21 mouse cellular contexts compared by ENCODE assay signal in genomic region chr3:127932453-127932852, GRCm38 (mm10). TPM values are rescaled to one million over a fixed set of nuclear protein-coding genes. Genes with fewer than 3 reads are reported as not detected.
DNase-seq lines count a peak whose midpoint lies in the region; ATAC-seq and TF ChIP-seq lines count a peak whose summit lies in the region.
"Had no signal": no experiment of that assay in that cellular context is flagged by ENCODE, and none has a peak within 500 bp of the region (broad histone marks: within the 10 kb centered on the region; RNA-seq: fewer than 3 reads in every experiment).

No protein-coding gene starts in this region.

- WGBS in liver, embryonic 16.5 days (ENCODE audit: insufficient replicate concordance), result 80% methylated on average over 11 of the region's 11 CpGs

- no peak for TF ChIP-seq POLR2A in bone marrow macrophage, adult 2 months (IDR thresholded peaks at IDR 0.05; ENCODE audit: borderline replicate concordance, low read depth, low read length)

- H3K27me3 ChIP-seq in erythroblast, embryonic 14.5 days (ENCODE audit: control insufficient read depth), result no peaks in the 10 kb centered on the region
- H3K27me3 ChIP-seq in liver, embryonic 16.5 days (ENCODE audit: control insufficient read depth, insufficient read depth, low read depth, low read length), result no peaks in the 10 kb centered on the region
- H3K27me3 ChIP-seq: embryonic facial prominence, embryonic 12.5 days; stomach, embryonic 15.5 days had no signal

- peak; percentile 21 to 38 for DNase-seq in left cerebral cortex, adult 9 months (ENCODE audit: low spot score in 2 of 2)
- no peak for DNase-seq in left cerebral cortex, postnatal 4 days
- DNase-seq in ovary, postnatal 36 days (ENCODE audit: low spot score), result no peak
- DNase-seq in spleen, postnatal 14 days (ENCODE audit: low spot score in 2 of 2), result no peak
- DNase-seq: adrenal gland, postnatal 25 days; cerebellum, adult 8-10 months; lung, adult 18-20 months; lung, postnatal 14 days had no signal

- peak overlapping the region; percentile 74 for H3K4me2 ChIP-seq in liver, embryonic 16.5 days (ENCODE audit: low read depth, low read length)
- H3K4me2 ChIP-seq: embryonic facial prominence, embryonic 12.5 days; stomach, embryonic 15.5 days had no signal

- H3K4me1 ChIP-seq in erythroblast, embryonic 14.5 days (ENCODE audit: control insufficient read depth), result peaks cover 71% of the 10 kb centered on the region
- H3K4me1 ChIP-seq in bone marrow macrophage, adult 2 months (ENCODE audit: control insufficient read depth, insufficient read depth, low read length), result peaks cover 14% of the 10 kb centered on the region
- H3K4me1 ChIP-seq in liver, embryonic 16.5 days (ENCODE audit: control insufficient read depth, low read depth, low read length), result peaks cover 32% of the 10 kb centered on the region
- H3K4me1 ChIP-seq: embryonic facial prominence, embryonic 12.5 days; hindbrain, embryonic 10.5 days; limb, embryonic 10.5 days; stomach, embryonic 15.5 days had no signal

- H3K9me3 ChIP-seq in erythroblast, embryonic 14.5 days (ENCODE audit: control insufficient read depth, low read length), result peaks cover 25% of the 10 kb centered on the region
- peaks cover 7% of the 10 kb centered on the region; the same call in 1 of the 2 replicates for H3K9me3 ChIP-seq in liver, embryonic 16.5 days (replicated peaks; ENCODE audit: control insufficient read depth, low read length)
- H3K9me3 ChIP-seq: embryonic facial prominence, embryonic 12.5 days; limb, embryonic 10.5 days; stomach, embryonic 15.5 days had no signal

- H3K4me3 ChIP-seq in erythroblast, embryonic 14.5 days (replicated peaks), result peak overlapping the region; percentile 83
- H3K4me3 ChIP-seq in bone marrow macrophage, adult 2 months (ENCODE audit: insufficient read depth, low read length), result no peak overlapping the region
- H3K4me3 ChIP-seq in liver, embryonic 16.5 days (ENCODE audit: low read depth, low read length), result peak overlapping the region; percentile 62
- H3K4me3 ChIP-seq: embryonic facial prominence, embryonic 12.5 days; hindbrain, embryonic 10.5 days; limb, embryonic 10.5 days; midbrain, embryonic 10.5 days; stomach, embryonic 15.5 days had no signal

- TF ChIP-seq CTCF in bone marrow macrophage, adult 2 months (IDR thresholded peaks at IDR 0.05; ENCODE audit: low read depth, low read length), result no peak

- peak overlapping the region; percentile 37 for H3K27ac ChIP-seq in bone marrow macrophage, adult 2 months (ENCODE audit: insufficient read depth, low read depth, low read length)
- H3K27ac ChIP-seq in liver, embryonic 16.5 days (ENCODE audit: low read length), result peak overlapping the region; percentile 100
- H3K27ac ChIP-seq: embryonic facial prominence, embryonic 12.5 days; hindbrain, embryonic 10.5 days; hindbrain, postnatal 0 days; kidney, postnatal 0 days; limb, embryonic 10.5 days; midbrain, embryonic 10.5 days; stomach, embryonic 15.5 days had no signal

- no peak overlapping the region; the same call in none of the 2 replicates for H3K9ac ChIP-seq in liver, embryonic 16.5 days (ENCODE audit: low read depth, low read length)
- H3K9ac ChIP-seq: embryonic facial prominence, embryonic 12.5 days; stomach, embryonic 15.5 days had no signal

- no peak for ATAC-seq in erythroblast, adult 5-6 weeks (replicated peaks; ENCODE audit: low FRiP score, poor library complexity, severe bottlenecking)
- ATAC-seq in liver, embryonic 16.5 days (ENCODE audit: low read depth), result no peak
- ATAC-seq: forebrain, embryonic 16.5 days; hindbrain, postnatal 0 days; intestine, postnatal 0 days had no signal

- intact Hi-C loops in left cerebral cortex, postnatal 4 days (cut with DNase I), result no loop called here

- H3K36me3 ChIP-seq in erythroblast, embryonic 14.5 days (ENCODE audit: control insufficient read depth), result peaks cover 84% of the 10 kb centered on the region
- H3K36me3 ChIP-seq in liver, embryonic 16.5 days (ENCODE audit: control insufficient read depth, insufficient read depth), result peaks cover 5% of the 10 kb centered on the region
- H3K36me3 ChIP-seq: embryonic facial prominence, embryonic 12.5 days; hindbrain, embryonic 10.5 days; limb, embryonic 10.5 days; midbrain, embryonic 10.5 days; stomach, embryonic 15.5 days had no signal

RNA-seq across cellular contexts. Expression of gene Fam241a, which starts 36.3 kb away (rescaled TPM):
- polyA plus RNA-seq in erythroblast, embryonic 14.5 days (2012), result 14.4 and 19.7 TPM in 2 replicates
- 48.1 and 68.0 TPM in 2 replicates for total RNA-seq in erythroblast, adult 5-6 weeks (2015; ENCODE audit: low replicate concordance)
- 59.3 and 69.0 TPM in 2 replicates for total RNA-seq in erythroblast, adult 5-6 weeks (2017; ENCODE audit: low replicate concordance)
- 10 to 100 TPM; 11.0 to 13.2 TPM for total RNA-seq in left cerebral cortex, postnatal 4 days (2021)
- polyA plus RNA-seq in bone marrow macrophage, adult 2 months (2012; ENCODE audit: insufficient read depth, insufficient read length, missing spikeins), result 23.7 and 25.2 TPM in 2 replicates
- polyA plus RNA-seq in liver, embryonic 16.5 days (2015; fragmentation: Nextera tagmentation; extraction: Ambion mirVana), result 30.8 and 32.7 TPM in 2 replicates

Comparison
In these comparisons a context has a peak if more than half of its experiments do, and no peak if none do; other contexts are left out.
1. DNase-seq: peak in left cerebral cortex, adult 9 months (2 of 2); none in left cerebral cortex, postnatal 4 days (single experiment), ovary, postnatal 36 days (single experiment) and spleen, postnatal 14 days (0 of 2).